Mouse (Mus musculus) heart, embryonic 13.5 days (tissue): ENCODE measurements around the gene Ttll5. TPM values are rescaled to one million over a fixed set of nuclear protein-coding genes. Genes with fewer than 3 reads are reported as not detected.

Source experiments
- ATAC-seq: fragments of 200-750 bp; cut with Nextera tagmentation; 2 replicates; pipeline ENCODE4 v1.8.0; 2017; ENCODE audit warnings: moderate TSS enrichment; ENCODE audit not compliant: insufficient number of reproducible peaks, low FRiP score, low TSS enrichment; ENCODE audit errors: extremely low read depth
- H3K27ac ChIP-seq: fragments of 300-500 bp; sonication (generic); replicated peaks from 2 replicates; pipeline ENCODE4 v1.5.1; 2015; ENCODE audit warnings: moderate library complexity, mild to moderate bottlenecking, inconsistent platforms
- H3K27me3 ChIP-seq: fragments of 300-500 bp; sonication (generic); replicated peaks from 2 replicates; pipeline ENCODE4 v1.6.1; 2015; ENCODE audit warnings: mild to moderate bottlenecking, inconsistent platforms
- H3K36me3 ChIP-seq: fragments of 300-500 bp; sonication (generic); 2 replicates; pipeline ENCODE4 v1.6.1; 2015; ENCODE audit warnings: mild to moderate bottlenecking, inconsistent platforms
- H3K4me1 ChIP-seq: fragments of 300-500 bp; sonication (generic); 2 replicates; pipeline ENCODE4 v1.6.1; 2015; ENCODE audit warnings: inconsistent platforms
- H3K4me2 ChIP-seq: fragments of 300-500 bp; sonication (generic); 2 replicates; pipeline ENCODE4 v1.6.1; 2015; ENCODE audit warnings: inconsistent platforms, mild to moderate bottlenecking, moderate library complexity
- H3K4me3 ChIP-seq: fragments of 300-500 bp; sonication (generic); 2 replicates; pipeline ENCODE4 v1.5.1; 2015; ENCODE audit warnings: moderate library complexity, mild to moderate bottlenecking, inconsistent platforms
- H3K9ac ChIP-seq: fragments of 300-500 bp; sonication (generic); 2 replicates; pipeline ENCODE4 v1.6.1; 2015; ENCODE audit warnings: inconsistent platforms, mild to moderate bottlenecking, moderate library complexity
- H3K9me3 ChIP-seq: fragments of 300-500 bp; sonication (generic); 2 replicates; pipeline ENCODE4 v1.6.1; 2016; ENCODE audit warnings: inconsistent platforms
- WGBS: fragments of 180-500 bp; shearing (Covaris S2); methylation state at CpG from one replicate; pipeline ENCODE4 v1.1.7; 2015; ENCODE audit warnings: mixed read lengths; 5-methylcytosine and 5-hydroxymethylcytosine counted together
- polyA plus RNA-seq: library from polyadenylated mRNA; unstranded; fragments of >200 nt; fragmentation: Nextera tagmentation; extraction: Ambion mirVana; gene quantifications from 2 replicates; pipeline ENCODE4 v1.2.1, GENCODE M21; 2015

Ttll5 gene
- polyA plus RNA-seq, 1 experiment from 2014 or later = 10.2 TPM

GRCm38 (mm10) chr12:85929711-85930110 is 105.3 kb downstream of the Ttll5 start:
- Histone ChIP-seq H3K4me3 (no peak overlapping the region), H3K27me3 (no peaks in the 10 kb centered on the region), H3K36me3 (peaks cover 47% of the 10 kb centered on the region), H3K4me2 (no peak overlapping the region), H3K27ac (peak overlapping the region; percentile 13; the same call in 1 of the 2 replicates), H3K4me1 (peaks cover 30% of the 10 kb centered on the region), H3K9me3 (peaks cover 5% of the 10 kb centered on the region; the same call in 1 of the 2 replicates), H3K9ac (no peak overlapping the region)
- WGBS = 49% methylated on average over 4 of the region's 4 CpGs
- ATAC-seq = no peak

GRCm38 (mm10) chr12:85930713-85931112 is 106.3 kb downstream of the Ttll5 start:
- Histone ChIP-seq H3K27me3 (no peaks in the 10 kb centered on the region), H3K9ac (no peak overlapping the region), H3K36me3 (peaks cover 45% of the 10 kb centered on the region), H3K4me2 (no peak overlapping the region), H3K27ac (no peak overlapping the region), H3K4me1 (peaks cover 30% of the 10 kb centered on the region), H3K9me3 (peaks cover 5% of the 10 kb centered on the region; the same call in 1 of the 2 replicates), H3K4me3 (no peak overlapping the region)
- WGBS = 83% methylated on average over 3 of the region's 3 CpGs
- no peak for ATAC-seq

- WGBS = 84% methylated on average over 10 of the region's 10 CpGs
Observed at GRCm38 (mm10) chr12:85933241-85933640, 108.8 kb downstream of the Ttll5 start.

GRCm38 (mm10) chr12:85937384-85937783 is 112.9 kb downstream of the Ttll5 start:
- H3K4me3 ChIP-seq = no peak overlapping the region
- H3K9me3 ChIP-seq = peaks cover 5% of the 10 kb centered on the region; the same call in 1 of the 2 replicates
- no peaks in the 10 kb centered on the region for H3K4me1 ChIP-seq
- H3K36me3 ChIP-seq = peaks cover 51% of the 10 kb centered on the region
- no peak overlapping the region for H3K27ac ChIP-seq
- no peak overlapping the region for H3K4me2 ChIP-seq
- 85% methylated on average over 5 of the region's 5 CpGs for WGBS
- no peak overlapping the region for H3K9ac ChIP-seq
- ATAC-seq = no peak
- no peaks in the 10 kb centered on the region for H3K27me3 ChIP-seq

More at GRCm38 (mm10) chr12:85933241-85933640, 108.8 kb downstream of the Ttll5 start:
- Histone ChIP-seq H3K4me1 (peaks cover 20% of the 10 kb centered on the region), H3K9ac (no peak overlapping the region), H3K4me3 (no peak overlapping the region), H3K36me3 (peaks cover 50% of the 10 kb centered on the region), H3K27me3 (no peaks in the 10 kb centered on the region), H3K27ac (no peak overlapping the region), H3K4me2 (no peak overlapping the region), H3K9me3 (peaks cover 5% of the 10 kb centered on the region; the same call in 1 of the 2 replicates)
- no peak for ATAC-seq

- no peaks in the 10 kb centered on the region for H3K27me3 ChIP-seq
- peaks cover 26% of the 10 kb centered on the region for H3K36me3 ChIP-seq
- 0 out of 2 replicates have a peak overlapping the region, but pooled peaks have one; percentile 38 for H3K9ac ChIP-seq
- H3K4me1 ChIP-seq = peaks cover 29% of the 10 kb centered on the region
- H3K9me3 ChIP-seq = no peaks in the 10 kb centered on the region
- H3K4me3 ChIP-seq = no peak overlapping the region
- no peak for ATAC-seq
- H3K27ac ChIP-seq = 0 out of 2 replicates have a peak overlapping the region, but pooled peaks have one; percentile 7
- no peak overlapping the region for H3K4me2 ChIP-seq
- WGBS = 21% methylated on average over 10 of the region's 10 CpGs
Observed at GRCm38 (mm10) chr12:85943456-85943855, 119.0 kb downstream of the Ttll5 start.

- no peaks in the 10 kb centered on the region for H3K9me3 ChIP-seq
- H3K9ac ChIP-seq = no peak overlapping the region
- H3K27me3 ChIP-seq = no peaks in the 10 kb centered on the region
- H3K27ac ChIP-seq = no peak overlapping the region
- H3K4me2 ChIP-seq = no peak overlapping the region
- no peak for ATAC-seq
- H3K4me1 ChIP-seq = peaks cover 29% of the 10 kb centered on the region
- WGBS = 86% methylated on average over 3 of the region's 3 CpGs
- H3K4me3 ChIP-seq = no peak overlapping the region
- peaks cover 18% of the 10 kb centered on the region for H3K36me3 ChIP-seq
Observed at GRCm38 (mm10) chr12:85944419-85944818, 120.0 kb downstream of the Ttll5 start.

GRCm38 (mm10) chr12:85947161-85947560 is 122.7 kb downstream of the Ttll5 start:
- H3K4me2 ChIP-seq = no peak overlapping the region
- WGBS = 81% methylated on average over 4 of the region's 4 CpGs
- peaks cover 29% of the 10 kb centered on the region for H3K4me1 ChIP-seq
- no peaks in the 10 kb centered on the region for H3K9me3 ChIP-seq
- no peak overlapping the region for H3K4me3 ChIP-seq
- no peak overlapping the region for H3K9ac ChIP-seq
- ATAC-seq = no peak
- no peak overlapping the region for H3K27ac ChIP-seq
- peaks cover 20% of the 10 kb centered on the region for H3K36me3 ChIP-seq
- H3K27me3 ChIP-seq = no peaks in the 10 kb centered on the region

- H3K9me3 ChIP-seq = no peaks in the 10 kb centered on the region
- H3K27me3 ChIP-seq = no peaks in the 10 kb centered on the region
- H3K4me1 ChIP-seq = peaks cover 8% of the 10 kb centered on the region
- no peak overlapping the region for H3K4me2 ChIP-seq
- peaks cover 29% of the 10 kb centered on the region for H3K36me3 ChIP-seq
- no peak for ATAC-seq
- H3K27ac ChIP-seq = no peak overlapping the region
- H3K9ac ChIP-seq = no peak overlapping the region
- 88% methylated on average over 6 of the region's 6 CpGs for WGBS
- H3K4me3 ChIP-seq = no peak overlapping the region
Observed at GRCm38 (mm10) chr12:85949667-85950066, 125.2 kb downstream of the Ttll5 start.

GRCm38 (mm10) chr12:85950371-85950770 is 125.9 kb downstream of the Ttll5 start:
- H3K4me1 ChIP-seq = peaks cover 2% of the 10 kb centered on the region
- H3K9me3 ChIP-seq = no peaks in the 10 kb centered on the region
- ATAC-seq = no peak
- H3K27ac ChIP-seq = no peak overlapping the region
- H3K36me3 ChIP-seq = peaks cover 29% of the 10 kb centered on the region
- no peaks in the 10 kb centered on the region for H3K27me3 ChIP-seq
- no peak overlapping the region for H3K9ac ChIP-seq
- 92% methylated on average over 6 of the region's 6 CpGs for WGBS
- no peak overlapping the region for H3K4me2 ChIP-seq
- no peak overlapping the region for H3K4me3 ChIP-seq

GRCm38 (mm10) chr12:85951036-85951435 is 126.6 kb downstream of the Ttll5 start:
- H3K4me3 ChIP-seq = no peak overlapping the region
- H3K4me1 ChIP-seq = 0 out of 2 replicates have a peak, but pooled peaks cover under 1% of the 10 kb centered on the region
- H3K27ac ChIP-seq = no peak overlapping the region
- H3K36me3 ChIP-seq = peaks cover 29% of the 10 kb centered on the region
- no peaks in the 10 kb centered on the region for H3K9me3 ChIP-seq
- H3K4me2 ChIP-seq = no peak overlapping the region
- 83% methylated on average over 4 of the region's 4 CpGs for WGBS
- no peak overlapping the region for H3K9ac ChIP-seq
- H3K27me3 ChIP-seq = no peaks in the 10 kb centered on the region
- no peak for ATAC-seq

GRCm38 (mm10) chr12:85951822-85952221 is 127.4 kb downstream of the Ttll5 start:
- H3K4me1 ChIP-seq = peaks cover 7% of the 10 kb centered on the region
- peaks cover 29% of the 10 kb centered on the region for H3K36me3 ChIP-seq
- H3K27ac ChIP-seq = no peak overlapping the region
- H3K27me3 ChIP-seq = no peaks in the 10 kb centered on the region
- no peaks in the 10 kb centered on the region for H3K9me3 ChIP-seq
- ATAC-seq = no peak
- no peak overlapping the region for H3K9ac ChIP-seq
- H3K4me2 ChIP-seq = no peak overlapping the region
- WGBS = 100% methylated on average over 1 of the region's 1 CpGs
- no peak overlapping the region for H3K4me3 ChIP-seq

- no peaks in the 10 kb centered on the region for H3K9me3 ChIP-seq
- no peak overlapping the region for H3K27ac ChIP-seq
- peaks cover 7% of the 10 kb centered on the region for H3K4me1 ChIP-seq
- H3K4me2 ChIP-seq = no peak overlapping the region
- ATAC-seq = no peak
- no peak overlapping the region for H3K4me3 ChIP-seq
- 69% methylated on average over 5 of the region's 5 CpGs for WGBS
- H3K36me3 ChIP-seq = peaks cover 29% of the 10 kb centered on the region
- H3K27me3 ChIP-seq = no peaks in the 10 kb centered on the region
- H3K9ac ChIP-seq = no peak overlapping the region
Observed at GRCm38 (mm10) chr12:85952349-85952748, 127.9 kb downstream of the Ttll5 start.
